Mouse (Mus musculus) G1E (cell line): ENCODE data around the gene Pygm. TPM values are rescaled to one million over a fixed set of nuclear protein-coding genes. Genes with fewer than 3 reads are reported as not detected.

Source experiments
- ATAC-seq: 2 replicates; pipeline ENCODE4 v1.8.0; 2016; ENCODE audit warnings: mild to moderate bottlenecking; ENCODE audit not compliant: insufficient number of reproducible peaks, poor library complexity, low FRiP score, severe bottlenecking; ENCODE audit errors: extremely low read depth
- DNase-seq: peaks from one replicate; pipeline ENCODE4 v3.0.0; 2012; ENCODE audit warnings: low spot score
- H3K27me3 ChIP-seq: 2 replicates; pipeline ENCODE4 v1.6.1; 2012; ENCODE audit warnings: mild to moderate bottlenecking, low read length, inconsistent platforms; ENCODE audit not compliant: insufficient read depth
- H3K36me3 ChIP-seq: replicated peaks from 2 replicates; pipeline ENCODE3; 2012; ENCODE audit warnings: mild to moderate bottlenecking, inconsistent platforms
- H3K4me1 ChIP-seq: 2 replicates; pipeline ENCODE4 v1.6.1; 2012; ENCODE audit warnings: low read depth, low read length, inconsistent platforms, mixed read lengths; ENCODE audit not compliant: insufficient read depth
- H3K4me3 ChIP-seq: 2 replicates; pipeline ENCODE4 v1.5.1; 2012; ENCODE audit warnings: low read depth, mild to moderate bottlenecking, inconsistent platforms, low read length, moderate library complexity, mixed read lengths
- H3K9me3 ChIP-seq: replicated peaks from 2 replicates; pipeline ENCODE4 v1.6.1; 2012; ENCODE audit warnings: inconsistent platforms
- CTCF ChIP-seq: IDR thresholded peaks from 2 replicates; pipeline ENCODE4 v1.5.1; 2012; ENCODE audit warnings: low read depth, low read length, inconsistent platforms, mixed read lengths
- GATA1 ChIP-seq: IDR thresholded peaks from 2 replicates; pipeline ENCODE4 v1.6.1; 2012; ENCODE audit warnings: borderline replicate concordance, low read length, inconsistent platforms, mixed read lengths
- GATA2 ChIP-seq: IDR thresholded peaks from 2 replicates; pipeline ENCODE4 v1.6.1; 2012; ENCODE audit warnings: low read depth, low read length, inconsistent platforms, borderline replicate concordance
- POLR2AphosphoS5 ChIP-seq: IDR thresholded peaks from 2 replicates; pipeline ENCODE4 v1.6.1; 2012; ENCODE audit warnings: low read depth, low read length, inconsistent platforms; ENCODE audit not compliant: insufficient replicate concordance
- TAL1 ChIP-seq: conservative IDR thresholded peaks from 2 replicates; pipeline ENCODE4 v1.6.1; 2012; ENCODE audit warnings: low read depth, low read length, inconsistent platforms, mixed read lengths
- polyA plus RNA-seq: library from polyadenylated mRNA; stranded (reverse); fragments of >175 nt; gene quantifications from 2 replicates; pipeline ENCODE4 v1.2.3, GENCODE M21; 2012
- total RNA-seq, 2 experiments: library from RNA; stranded (forward) in 1 of 2; stranded (reverse) in 1 of 2; fragments of 200-1000 nt in 1 of 2; fragments of >200 nt in 1 of 2; fragmentation: Nextera tagmentation in 1 of 2; gene quantifications; 2 replicates each; pipeline ENCODE4 v1.2.3; 2014 to 2017

Pygm gene
- total and polyA plus RNA-seq, 3 experiments, result 0.14 to 7.1 (median 0.87) TPM

- H3K36me3 ChIP-seq, result peaks cover 69% of the 10 kb centered on the region
- DNase-seq, result peak; percentile 98
- ATAC-seq, result peak; percentile 93
- no peak for TF ChIP-seq GATA1
- peak within 1 kb of the TSS; percentile 97 for H3K4me3 ChIP-seq
- peaks cover 35% of the 10 kb centered on the region for H3K4me1 ChIP-seq
- H3K9me3 ChIP-seq, result no peaks in the 10 kb centered on the region
- H3K27me3 ChIP-seq, result no peaks in the 10 kb centered on the region
Observed at GRCm38 (mm10) chr19:6363411-6364240, 20.6 kb upstream of the Pygm start, which contains the start of gene Sf1. TSS of gene Sf1 (plus strand) at chr19:6363690.

- Histone ChIP-seq H3K4me1 (peaks cover 40% of the 10 kb centered on the region), H3K9me3 (no peaks in the 10 kb centered on the region), H3K4me3 (peak overlapping the region; percentile 97), H3K27me3 (no peaks in the 10 kb centered on the region), H3K36me3 (peaks cover 70% of the 10 kb centered on the region)
- no peak for ATAC-seq
- peak; percentile 71 for DNase-seq
- no peak for TF ChIP-seq GATA2
- TF ChIP-seq TAL1, result no peak
- TF ChIP-seq POLR2AphosphoS5, result no peak
- no peak for TF ChIP-seq GATA1
- TF ChIP-seq CTCF, result no peak
Observed at GRCm38 (mm10) chr19:6364317-6364725, 19.9 kb upstream of the Pygm start.

GRCm38 (mm10) chr19:6364842-6365241, 19.4 kb upstream of the Pygm start:
- H3K4me3 ChIP-seq, result peak overlapping the region; percentile 97
- H3K27me3 ChIP-seq, result no peaks in the 10 kb centered on the region
- TF ChIP-seq CTCF, result no peak
- ATAC-seq (no peak), DNase-seq (no peak)
- peaks cover 41% of the 10 kb centered on the region for H3K4me1 ChIP-seq
- peaks cover 73% of the 10 kb centered on the region for H3K36me3 ChIP-seq
- H3K9me3 ChIP-seq, result no peaks in the 10 kb centered on the region

- no peak overlapping the region for H3K4me3 ChIP-seq
- DNase-seq (no peak), ATAC-seq (no peak)
- peaks cover 98% of the 10 kb centered on the region for H3K36me3 ChIP-seq
- no peak for TF ChIP-seq TAL1
- H3K9me3 ChIP-seq, result no peaks in the 10 kb centered on the region
- H3K4me1 ChIP-seq, result peaks cover 84% of the 10 kb centered on the region
- no peaks in the 10 kb centered on the region for H3K27me3 ChIP-seq
Observed at GRCm38 (mm10) chr19:6370175-6370574, 14.0 kb upstream of the Pygm start.

GRCm38 (mm10) chr19:6372433-6372832, 11.8 kb upstream of the Pygm start:
- no peak overlapping the region for H3K4me3 ChIP-seq
- no peak for DNase-seq

GRCm38 (mm10) chr19:6373539-6374400, 10.4 kb upstream of the Pygm start:
- Histone ChIP-seq H3K36me3 (peaks cover 98% of the 10 kb centered on the region), H3K27me3 (no peaks in the 10 kb centered on the region), H3K4me1 (peaks cover 71% of the 10 kb centered on the region), H3K4me3 (no peak overlapping the region), H3K9me3 (no peaks in the 10 kb centered on the region)
- ATAC-seq (no peak), DNase-seq (peak; percentile 29)
- peak; percentile 62 for TF ChIP-seq CTCF
- no peak for TF ChIP-seq GATA2
- TF ChIP-seq POLR2AphosphoS5, result peak; percentile 62; the same call in 1 of the 2 replicates

More at GRCm38 (mm10) chr19:6372433-6372832, 11.8 kb upstream of the Pygm start:
- no peaks in the 10 kb centered on the region for H3K9me3 ChIP-seq
- ATAC-seq, result no peak
- peaks cover 73% of the 10 kb centered on the region for H3K4me1 ChIP-seq
- H3K27me3 ChIP-seq, result no peaks in the 10 kb centered on the region
- peaks cover 98% of the 10 kb centered on the region for H3K36me3 ChIP-seq
- TF ChIP-seq GATA2 (no peak), GATA1 (no peak), CTCF (no peak), POLR2AphosphoS5 (no peak), TAL1 (no peak)
